Mouse (Mus musculus) gastrocnemius, adult 2 months (tissue): ENCODE measurements at regions not wholly inside any gene's neighbourhood (a gene's known extent, or its start where the extent isn't known, plus 50 kb on each side); places are given as distances from the start of the nearest gene placed in this dataset.

ENCODE experiments used
- DNase-seq: peaks from one replicate; pipeline ENCODE4 v3.0.0; 2022
- H3K27ac ChIP-seq: fragments of 200-600 bp; 2 replicates; pipeline ENCODE4 v1.8.1; 2022; ENCODE audit warnings: mild to moderate bottlenecking
- H3K4me3 ChIP-seq: fragments of 200-600 bp; 2 replicates; pipeline ENCODE4 v1.8.1; 2022; ENCODE audit warnings: mild to moderate bottlenecking, moderate library complexity
- CTCF ChIP-seq: fragments of 200-600 bp; IDR thresholded peaks from 2 replicates; pipeline ENCODE4 v1.8.1; 2022; ENCODE audit warnings: antibody characterized with exemption, mild to moderate bottlenecking, moderate library complexity
- intact Hi-C: fragments of 180-260 bp; cut with DNase I; formaldehyde crosslinking; loops from one replicate; pipeline ENCODE4 v1.15.1; 2025

GRCm38 (mm10) chr14:58180724-58181123, 110.4 kb downstream of the Fgf9 start:
- no peak for DNase-seq
- no peak for TF ChIP-seq CTCF
- no peak overlapping the region for H3K27ac ChIP-seq
- H3K4me3 ChIP-seq: no peak overlapping the region
- intact Hi-C loops: no loop called here

GRCm38 (mm10) chr14:58175651-58176363, 105.5 kb downstream of the Fgf9 start:
- H3K27ac ChIP-seq: no peak overlapping the region
- H3K4me3 ChIP-seq: no peak overlapping the region
- no peak for TF ChIP-seq CTCF
- no peak for DNase-seq
- intact Hi-C loops: no loop called here

- intact Hi-C loops: no loop called here
- TF ChIP-seq CTCF: no peak
- H3K4me3 ChIP-seq: no peak overlapping the region
Measured at GRCm38 (mm10) chr14:58174512-58174911, 104.2 kb downstream of the Fgf9 start.

GRCm38 (mm10) chr14:58168920-58169319, 98.6 kb downstream of the Fgf9 start:
- Histone ChIP-seq H3K4me3 (no peak overlapping the region), H3K27ac (no peak overlapping the region)
- intact Hi-C loops: no loop called here
- DNase-seq: no peak
- TF ChIP-seq CTCF: no peak

More at GRCm38 (mm10) chr14:58174512-58174911, 104.2 kb downstream of the Fgf9 start:
- no peak for DNase-seq
- no peak overlapping the region for H3K27ac ChIP-seq
